Mouse (Mus musculus) cerebellum, adult 2 months (tissue): Measurements from ENCODE around the gene Barx1.

Experiments
- CTCF ChIP-seq: fragments of 200-500 bp; IDR thresholded peaks from 2 replicates; pipeline ENCODE4 v1.5.1; 2011; ENCODE audit warnings: low read depth, mild to moderate bottlenecking, control low read depth, low read length, moderate library complexity, borderline replicate concordance; ENCODE audit not compliant: insufficient read depth
- POLR2A ChIP-seq: fragments of 200-500 bp; IDR thresholded peaks from 2 replicates; pipeline ENCODE4 v1.6.1; 2011; ENCODE audit warnings: low read length, control low read depth, borderline replicate concordance; ENCODE audit not compliant: insufficient read depth

- TF ChIP-seq CTCF (no peak), POLR2A (no peak)
Measured at GRCm38 (mm10) chr13:48668091-48668975, 5.5 kb downstream of the Barx1 start.
